In the genomic region with DNA sequence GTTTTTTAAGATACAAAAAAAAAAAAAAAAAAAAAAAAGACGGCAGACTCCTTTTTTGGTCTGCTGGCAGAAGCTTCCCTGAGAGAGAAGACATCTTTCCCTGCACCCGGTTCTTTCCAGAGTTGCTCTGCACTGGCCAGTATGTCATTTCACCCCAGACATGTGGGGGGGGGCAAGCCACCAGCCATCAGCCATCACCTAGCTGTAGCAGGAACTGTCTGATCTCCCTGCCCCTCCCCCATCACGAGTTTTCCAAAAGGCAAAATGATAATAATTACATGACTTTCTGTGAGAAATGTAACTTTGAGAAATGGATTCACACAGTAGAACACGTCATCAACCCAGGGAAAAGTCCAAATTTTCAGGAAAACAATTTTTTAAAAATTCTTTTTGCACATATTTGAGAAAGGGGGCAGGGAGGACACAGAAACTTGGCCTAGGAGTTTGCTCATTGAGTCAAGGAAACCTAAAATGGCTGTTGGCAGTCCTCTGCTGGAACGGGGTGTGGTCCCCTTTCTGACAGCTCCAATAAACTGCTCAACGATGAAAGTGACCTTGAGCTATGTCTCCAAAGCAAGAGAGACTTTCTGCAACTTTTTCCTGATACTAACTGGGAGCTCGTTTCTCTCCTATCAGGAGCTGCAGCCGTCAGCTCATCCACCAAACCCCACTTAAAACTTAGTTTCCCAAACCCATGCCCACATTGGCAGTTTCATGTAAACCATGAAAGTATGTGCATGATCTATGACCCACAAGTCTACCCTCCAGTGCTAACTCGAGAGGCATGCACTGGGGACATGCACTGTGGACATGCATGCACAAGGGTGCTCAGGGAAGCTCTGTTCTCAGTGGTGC, we compare ENCODE assay signal across 14 mouse cellular contexts. TPM values are rescaled to one million over a fixed set of nuclear protein-coding genes. Genes with fewer than 3 reads are reported as not detected.
DNase-seq lines count a peak whose midpoint lies in the region; ATAC-seq and TF ChIP-seq lines count a peak whose summit lies in the region.
"Had no signal": no experiment of that assay in that cellular context is flagged by ENCODE, and none has a peak within 500 bp of the region (broad histone marks: within the 10 kb centered on the region; RNA-seq: fewer than 3 reads in every experiment).

No protein-coding gene starts in this region.

- DNase-seq in midbrain, embryonic 11.5 days (ENCODE audit: low spot score, missing footprints) = peak; percentile 66
- DNase-seq in gastrocnemius, postnatal 25 days = peak; percentile 22
- peak; percentile 86 for DNase-seq in lung, embryonic 14.5 days
- DNase-seq in cerebellum, adult 9-11 months = no peak
- no peak for DNase-seq in retina, postnatal 1 day
- DNase-seq in kidney, postnatal 14 days = no peak
- DNase-seq: cerebellum, adult 9-10 months; left cerebral cortex, postnatal 4 days; thymus, postnatal 4 days had no signal

- H3K27me3 ChIP-seq in midbrain, embryonic 11.5 days (ENCODE audit: control insufficient read depth, insufficient read depth, low read length) = no peaks in the 10 kb centered on the region
- H3K27me3 ChIP-seq in midbrain, embryonic 16.5 days (ENCODE audit: control insufficient read depth, insufficient read depth, low read depth, low read length) = no peaks in the 10 kb centered on the region
- H3K27me3 ChIP-seq in lung, embryonic 14.5 days (ENCODE audit: insufficient read depth, low read length) = no peaks in the 10 kb centered on the region
- no peaks in the 10 kb centered on the region for H3K27me3 ChIP-seq in small intestine, adult 2 months (ENCODE audit: control insufficient read depth, insufficient read depth, low read length)
- H3K27me3 ChIP-seq: hindbrain, embryonic 12.5 days had no signal

- no peak for TF ChIP-seq CTCF in lung, embryonic 14.5 days (IDR thresholded peaks at IDR 0.05; ENCODE audit: low read depth)
- TF ChIP-seq CTCF in small intestine, adult 2 months (IDR thresholded peaks at IDR 0.05; ENCODE audit: extremely low read depth, insufficient read length, insufficient replicate concordance, low read depth, low read length) = no peak

- H3K27ac ChIP-seq in midbrain, embryonic 11.5 days (ENCODE audit: low read depth, low read length) = no peak overlapping the region
- H3K27ac ChIP-seq in midbrain, embryonic 16.5 days (ENCODE audit: low read length) = no peak overlapping the region
- peak overlapping the region; percentile 68 for H3K27ac ChIP-seq in lung, embryonic 14.5 days (ENCODE audit: low read depth)
- H3K27ac ChIP-seq in small intestine, adult 2 months (ENCODE audit: insufficient read depth, low read depth, low read length) = peak overlapping the region; percentile 3; the same call in 1 of the 2 replicates
- H3K27ac ChIP-seq: hindbrain, embryonic 12.5 days; liver, embryonic 14.5 days; midbrain, embryonic 12.5 days had no signal

- ATAC-seq in midbrain, embryonic 11.5 days (ENCODE audit: low FRiP score) = no peak
- no peak for ATAC-seq in midbrain, embryonic 16.5 days
- peak; percentile 92 for ATAC-seq in lung, embryonic 14.5 days (ENCODE audit: insufficient read depth)

- H3K4me2 ChIP-seq in midbrain, embryonic 11.5 days = no peak overlapping the region
- no peak overlapping the region for H3K4me2 ChIP-seq in midbrain, embryonic 16.5 days (ENCODE audit: low read length)
- H3K4me2 ChIP-seq in lung, embryonic 14.5 days = peak overlapping the region; percentile 32
- H3K4me2 ChIP-seq: hindbrain, embryonic 12.5 days; midbrain, embryonic 12.5 days had no signal

- 82% methylated on average over 9 of the region's 9 CpGs for WGBS in midbrain, embryonic 11.5 days
- WGBS in midbrain, embryonic 16.5 days = 88% methylated on average over 9 of the region's 9 CpGs
- 32% methylated on average over 9 of the region's 9 CpGs for WGBS in lung, embryonic 14.5 days
- 47% methylated on average over 9 of the region's 9 CpGs for WGBS in small intestine, adult 2 months

- H3K4me1 ChIP-seq in midbrain, embryonic 11.5 days (ENCODE audit: control insufficient read depth, insufficient read depth, low read length) = 0 out of 2 replicates have a peak, but pooled peaks cover 4% of the 10 kb centered on the region
- 0 out of 2 replicates have a peak, but pooled peaks cover 2% of the 10 kb centered on the region for H3K4me1 ChIP-seq in midbrain, embryonic 16.5 days (ENCODE audit: control insufficient read depth, insufficient read depth, low read length)
- peaks cover 3% of the 10 kb centered on the region; the same call in 1 of the 2 replicates for H3K4me1 ChIP-seq in lung, embryonic 14.5 days (ENCODE audit: insufficient read depth)
- peaks cover 21% of the 10 kb centered on the region for H3K4me1 ChIP-seq in small intestine, adult 2 months (ENCODE audit: control insufficient read depth, insufficient read depth, insufficient read length, low read length)
- H3K4me1 ChIP-seq: hindbrain, embryonic 12.5 days had no signal

- no peak overlapping the region for H3K4me3 ChIP-seq in midbrain, embryonic 11.5 days (ENCODE audit: low read depth, low read length)
- no peak overlapping the region for H3K4me3 ChIP-seq in midbrain, embryonic 16.5 days (ENCODE audit: low read depth, low read length)
- H3K4me3 ChIP-seq in lung, embryonic 14.5 days (ENCODE audit: low read depth, low read length) = no peak overlapping the region
- H3K4me3 ChIP-seq in small intestine, adult 2 months (ENCODE audit: low read depth, low read length) = no peak overlapping the region
- H3K4me3 ChIP-seq: hindbrain, embryonic 12.5 days; midbrain, embryonic 12.5 days had no signal

- TF ChIP-seq POLR2A in small intestine, adult 2 months (IDR thresholded peaks at IDR 0.05; ENCODE audit: low read depth, low read length) = no peak

- no peaks in the 10 kb centered on the region for H3K36me3 ChIP-seq in midbrain, embryonic 11.5 days (ENCODE audit: control insufficient read depth, insufficient read depth, low read length)
- no peaks in the 10 kb centered on the region for H3K36me3 ChIP-seq in midbrain, embryonic 16.5 days (ENCODE audit: control insufficient read depth, insufficient read depth, low read length)
- no peaks in the 10 kb centered on the region for H3K36me3 ChIP-seq in lung, embryonic 14.5 days (ENCODE audit: insufficient read depth)
- no peaks in the 10 kb centered on the region for H3K36me3 ChIP-seq in small intestine, adult 2 months (ENCODE audit: control insufficient read depth, insufficient read depth, low read length)
- H3K36me3 ChIP-seq: hindbrain, embryonic 12.5 days; midbrain, embryonic 12.5 days had no signal

- no peak overlapping the region for H3K9ac ChIP-seq in midbrain, embryonic 11.5 days (ENCODE audit: low read length)
- H3K9ac ChIP-seq in midbrain, embryonic 16.5 days (ENCODE audit: low read depth, low read length) = no peak overlapping the region
- H3K9ac ChIP-seq in lung, embryonic 14.5 days = no peak overlapping the region
- H3K9ac ChIP-seq: hindbrain, embryonic 12.5 days; liver, embryonic 14.5 days; midbrain, embryonic 12.5 days had no signal

- no peaks in the 10 kb centered on the region for H3K9me3 ChIP-seq in midbrain, embryonic 11.5 days (ENCODE audit: control insufficient read depth, low read length)
- no peaks in the 10 kb centered on the region for H3K9me3 ChIP-seq in midbrain, embryonic 16.5 days (replicated peaks; ENCODE audit: control insufficient read depth, low read length, poor library complexity, severe bottlenecking)
- no peaks in the 10 kb centered on the region for H3K9me3 ChIP-seq in lung, embryonic 14.5 days (ENCODE audit: low read depth, low read length)
- H3K9me3 ChIP-seq: hindbrain, embryonic 12.5 days; midbrain, embryonic 12.5 days had no signal

RNA-seq across cellular contexts. Expression of a gene that starts 27.5 kb away (rescaled TPM):
- 13.1 and 16.8 TPM in 2 replicates for polyA plus RNA-seq in midbrain, embryonic 11.5 days (2014; fragmentation: Nextera tagmentation; extraction: Ambion mirVana)
- polyA plus RNA-seq in midbrain, embryonic 16.5 days (2015; fragmentation: Nextera tagmentation; extraction: Ambion mirVana) = 7.1 and 7.6 TPM in 2 replicates
- 1 to 10 TPM; 2.1 to 2.6 TPM for total RNA-seq in gastrocnemius, postnatal 25 days (2021)
- polyA plus RNA-seq in lung, embryonic 14.5 days (2014; fragmentation: Nextera tagmentation; extraction: Ambion mirVana) = 24.1 and 29.1 TPM in 2 replicates
- polyA plus RNA-seq in small intestine, adult 2 months (2012; rRNA removed) = 62.0 and 117 TPM in 2 replicates

RNA-seq across cellular contexts. Expression of a gene that starts 27.7 kb away (rescaled TPM):
- 80.3 and 84.4 TPM in 2 replicates for polyA plus RNA-seq in midbrain, embryonic 11.5 days (2014; fragmentation: Nextera tagmentation; extraction: Ambion mirVana)
- 61.7 and 65.9 TPM in 2 replicates for polyA plus RNA-seq in midbrain, embryonic 16.5 days (2015; fragmentation: Nextera tagmentation; extraction: Ambion mirVana)
- 10 to 100 TPM; 26.4 to 27.4 TPM for total RNA-seq in gastrocnemius, postnatal 25 days (2021)
- polyA plus RNA-seq in lung, embryonic 14.5 days (2014; fragmentation: Nextera tagmentation; extraction: Ambion mirVana) = 111 and 117 TPM in 2 replicates
- polyA plus RNA-seq in small intestine, adult 2 months (2012; rRNA removed) = 2.2 and 2.4 TPM in 2 replicates

Comparison
In these comparisons a context has a peak if more than half of its experiments do, and no peak if none do; other contexts are left out.
1. DNase-seq: peak in midbrain, embryonic 11.5 days (single experiment), gastrocnemius, postnatal 25 days (single experiment) and lung, embryonic 14.5 days (single experiment); none in cerebellum, adult 9-11 months (single experiment), retina, postnatal 1 day (single experiment) and kidney, postnatal 14 days (single experiment).
2. H3K27ac ChIP-seq: peak in lung, embryonic 14.5 days (single experiment) and small intestine, adult 2 months (single experiment); none in midbrain, embryonic 11.5 days (single experiment) and midbrain, embryonic 16.5 days (single experiment).
3. RNA of a gene that starts 27.7 kb away (polyA plus RNA-seq): 111 to 117 TPM in lung, embryonic 14.5 days, 80.3 to 84.4 TPM in midbrain, embryonic 11.5 days and 61.7 to 65.9 TPM in midbrain, embryonic 16.5 days; 2.2 to 2.4 TPM in small intestine, adult 2 months; every median in the first group is over 10 times any median in the second.